Mouse (Mus musculus) kidney, embryonic 14.5 days (tissue): Measurements from ENCODE around the gene Pms2. TPM values are rescaled to one million over a fixed set of nuclear protein-coding genes. Genes with fewer than 3 reads are reported as not detected.
A peak's percentile ranks its signal among the peaks of the same experiment; 100 is the strongest.

ENCODE experiments used
- ATAC-seq: fragments of 200-750 bp; cut with Nextera tagmentation; 2 replicates; pipeline ENCODE4 v1.8.0; 2017; ENCODE audit warnings: moderate number of reproducible peaks, mild to moderate bottlenecking, moderate TSS enrichment, moderate library complexity; ENCODE audit not compliant: low FRiP score, low TSS enrichment
- H3K27ac ChIP-seq: fragments of 300-500 bp; sonication (generic); 2 replicates; pipeline ENCODE4 v1.5.1; 2014; ENCODE audit warnings: low read depth, mild to moderate bottlenecking, low read length, moderate library complexity, mixed read lengths
- H3K27me3 ChIP-seq: fragments of 300-500 bp; sonication (generic); 2 replicates; pipeline ENCODE4 v1.6.1; 2014; ENCODE audit warnings: mild to moderate bottlenecking, low read length; ENCODE audit not compliant: control insufficient read depth, insufficient read depth
- H3K36me3 ChIP-seq: fragments of 300-500 bp; sonication (generic); 2 replicates; pipeline ENCODE4 v1.6.1; 2014; ENCODE audit warnings: low read length, mixed read lengths; ENCODE audit not compliant: control insufficient read depth, insufficient read depth
- H3K4me1 ChIP-seq: fragments of 300-500 bp; sonication (generic); 2 replicates; pipeline ENCODE4 v1.6.1; 2014; ENCODE audit warnings: low read length, mixed read lengths; ENCODE audit not compliant: control insufficient read depth, insufficient read depth
- H3K4me2 ChIP-seq: fragments of 300-500 bp; sonication (generic); replicated peaks from 2 replicates; pipeline ENCODE4 v1.6.1; 2014; ENCODE audit warnings: low read depth, mild to moderate bottlenecking, low read length
- H3K4me3 ChIP-seq: fragments of 300-500 bp; sonication (generic); 2 replicates; pipeline ENCODE4 v1.5.1; 2014; ENCODE audit warnings: mild to moderate bottlenecking, low read length
- H3K9ac ChIP-seq: fragments of 300-500 bp; sonication (generic); 2 replicates; pipeline ENCODE4 v1.6.1; 2014; ENCODE audit warnings: low read depth, mild to moderate bottlenecking, low read length, moderate library complexity
- H3K9me3 ChIP-seq: fragments of 300-500 bp; sonication (generic); 2 replicates; pipeline ENCODE4 v1.6.1; 2016; ENCODE audit warnings: low read length; ENCODE audit not compliant: control insufficient read depth
- WGBS: fragments of 180-500 bp; shearing (Covaris S2); extraction: QIAGEN DNeasy Blood & Tissue Kit; methylation state at CpG from one replicate; pipeline ENCODE4 v1.1.7; 2014; 5-methylcytosine and 5-hydroxymethylcytosine counted together
- polyA plus RNA-seq: library from polyadenylated mRNA; unstranded; fragments of >200 nt; fragmentation: Nextera tagmentation; extraction: Ambion mirVana; gene quantifications from 2 replicates; pipeline ENCODE4 v1.2.1, GENCODE M21; 2014

Pms2 gene
- polyA plus RNA-seq, 1 experiment from 2014 or later: 37.5 TPM

- Histone ChIP-seq H3K9ac (no peak overlapping the region), H3K4me1 (no peaks in the 10 kb centered on the region), H3K27me3 (no peaks in the 10 kb centered on the region), H3K4me3 (no peak overlapping the region), H3K9me3 (no peaks in the 10 kb centered on the region), H3K36me3 (peaks cover 87% of the 10 kb centered on the region), H3K4me2 (no peak overlapping the region), H3K27ac (no peak overlapping the region)
- no peak for ATAC-seq
- 74% methylated on average over 3 of the region's 3 CpGs for WGBS
These were observed 7.7 kb upstream of the Pms2 start for GRCm38 (mm10) chr5:143902111-143902510.

GRCm38 (mm10) chr5:143903813-143904212, 6.0 kb upstream of the Pms2 start:
- no peaks in the 10 kb centered on the region for H3K27me3 ChIP-seq
- ATAC-seq: no peak
- H3K4me2 ChIP-seq: no peak overlapping the region
- peaks cover 70% of the 10 kb centered on the region for H3K36me3 ChIP-seq
- no peak overlapping the region for H3K4me3 ChIP-seq
- 91% methylated on average over 4 of the region's 4 CpGs for WGBS
- H3K9ac ChIP-seq: no peak overlapping the region
- H3K9me3 ChIP-seq: no peaks in the 10 kb centered on the region
- H3K4me1 ChIP-seq: peaks cover 15% of the 10 kb centered on the region
- no peak overlapping the region for H3K27ac ChIP-seq

GRCm38 (mm10) chr5:143906429-143906828, 3.3 kb upstream of the Pms2 start:
- Histone ChIP-seq H3K4me1 (peaks cover 23% of the 10 kb centered on the region), H3K27ac (no peak overlapping the region), H3K27me3 (no peaks in the 10 kb centered on the region), H3K4me3 (no peak overlapping the region), H3K9me3 (no peaks in the 10 kb centered on the region), H3K36me3 (peaks cover 45% of the 10 kb centered on the region), H3K4me2 (no peak overlapping the region), H3K9ac (no peak overlapping the region)
- ATAC-seq: no peak
- WGBS: 77% methylated on average over 8 of the region's 8 CpGs

GRCm38 (mm10) chr5:143908926-143909325, 838 bp upstream of the Pms2 start:
- Histone ChIP-seq H3K27ac (peak overlapping the region; percentile 85), H3K9ac (peak overlapping the region; percentile 70), H3K27me3 (no peaks in the 10 kb centered on the region), H3K36me3 (peaks cover 25% of the 10 kb centered on the region), H3K4me1 (peaks cover 23% of the 10 kb centered on the region), H3K4me3 (peak overlapping the region; percentile 69), H3K4me2 (peak overlapping the region; percentile 63), H3K9me3 (no peaks in the 10 kb centered on the region)
- WGBS: 2% methylated on average over 9 of the region's 9 CpGs
- ATAC-seq: no peak

GRCm38 (mm10) chr5:143916221-143916620, 6.5 kb downstream of the Pms2 start:
- no peaks in the 10 kb centered on the region for H3K9me3 ChIP-seq
- WGBS: 95% methylated on average over 9 of the region's 9 CpGs
- H3K9ac ChIP-seq: no peak overlapping the region
- no peak overlapping the region for H3K4me3 ChIP-seq
- no peak overlapping the region for H3K4me2 ChIP-seq
- peaks cover 47% of the 10 kb centered on the region for H3K36me3 ChIP-seq
- no peak overlapping the region for H3K27ac ChIP-seq
- no peak for ATAC-seq
- H3K27me3 ChIP-seq: no peaks in the 10 kb centered on the region
- peaks cover under 1% of the 10 kb centered on the region; the same call in 1 of the 2 replicates for H3K4me1 ChIP-seq

- no peaks in the 10 kb centered on the region for H3K27me3 ChIP-seq
- no peak overlapping the region for H3K4me3 ChIP-seq
- no peak overlapping the region for H3K9ac ChIP-seq
- H3K9me3 ChIP-seq: no peaks in the 10 kb centered on the region
- H3K4me2 ChIP-seq: no peak overlapping the region
- H3K4me1 ChIP-seq: no peaks in the 10 kb centered on the region
- H3K27ac ChIP-seq: no peak overlapping the region
- WGBS: 49% methylated on average over 5 of the region's 5 CpGs
- no peak for ATAC-seq
- peaks cover 56% of the 10 kb centered on the region for H3K36me3 ChIP-seq
These were observed 7.7 kb downstream of the Pms2 start for GRCm38 (mm10) chr5:143917418-143917817.

GRCm38 (mm10) chr5:143918120-143918519, 8.4 kb downstream of the Pms2 start:
- H3K9ac ChIP-seq: no peak overlapping the region
- H3K27ac ChIP-seq: no peak overlapping the region
- no peak overlapping the region for H3K4me3 ChIP-seq
- H3K27me3 ChIP-seq: no peaks in the 10 kb centered on the region
- no peak overlapping the region for H3K4me2 ChIP-seq
- no peaks in the 10 kb centered on the region for H3K9me3 ChIP-seq
- no peak for ATAC-seq
- H3K36me3 ChIP-seq: peaks cover 62% of the 10 kb centered on the region
- H3K4me1 ChIP-seq: no peaks in the 10 kb centered on the region
- WGBS: 92% methylated on average over 3 of the region's 3 CpGs

GRCm38 (mm10) chr5:143924781-143925452, 15.2 kb downstream of the Pms2 start:
- Histone ChIP-seq H3K9ac (no peak overlapping the region), H3K4me3 (no peak overlapping the region), H3K4me1 (no peaks in the 10 kb centered on the region), H3K9me3 (no peaks in the 10 kb centered on the region), H3K27me3 (no peaks in the 10 kb centered on the region), H3K4me2 (no peak overlapping the region), H3K36me3 (peaks cover 80% of the 10 kb centered on the region), H3K27ac (no peak overlapping the region)
- WGBS: 88% methylated on average over 6 of the region's 6 CpGs
- no peak for ATAC-seq

- no peak within 1 kb of the TSS for H3K27ac ChIP-seq
- no peaks in the 10 kb centered on the region for H3K27me3 ChIP-seq
- no peaks in the 10 kb centered on the region for H3K4me1 ChIP-seq
- H3K9me3 ChIP-seq: no peaks in the 10 kb centered on the region
- ATAC-seq: no peak
- H3K4me3 ChIP-seq: no peak within 1 kb of the TSS
- no peak within 1 kb of the TSS for H3K4me2 ChIP-seq
- H3K36me3 ChIP-seq: peaks cover 78% of the 10 kb centered on the region
- H3K9ac ChIP-seq: no peak within 1 kb of the TSS
- 95% methylated on average over 8 of the region's 8 CpGs for WGBS
These were observed 18.1 kb downstream of the Pms2 start, which contains the start of gene Gm42421 for GRCm38 (mm10) chr5:143927875-143928274. Gene Gm42421, plus strand, starts transcription at chr5:143928175.
